Mouse (Mus musculus) CD4-positive, CD25-positive, alpha-beta regulatory T cell, adult 4 months (primary cell): ENCODE measurements around the gene Btg4. TPM values are rescaled to one million over a fixed set of nuclear protein-coding genes. Genes with fewer than 3 reads are reported as not detected.

Experiments used
- ATAC-seq: one replicate; pipeline ENCODE4 v1.8.0; 2017
- polyA plus RNA-seq, 2 experiments: library from polyadenylated mRNA; unstranded; fragments of 100-300 nt; shearing (Covaris generic); gene quantifications; one replicate each; pipeline ENCODE4 v1.2.1; 2017

The Btg4 gene
- polyA plus RNA-seq, 2 experiments from 2014 or later, result not detected

GRCm38 (mm10) chr9:51167954-51168353 is 107.3 kb downstream of the Btg4 start:
- ATAC-seq, result no peak

- no peak for ATAC-seq
These were observed 108.0 kb downstream of the Btg4 start for GRCm38 (mm10) chr9:51168698-51169097.

- ATAC-seq, result no peak
These were observed 108.4 kb downstream of the Btg4 start for GRCm38 (mm10) chr9:51169133-51169532.

Other genes with a start within 250 kb of the Btg4 start
- 10 to 100 TPM; 58.6 to 79.7 TPM for gene Ppp2r1b, start 215.6 kb upstream of the Btg4 start, polyA plus RNA-seq
- 10 to 100 TPM; 18.9 to 22.2 TPM for gene Sik2, start 51.8 kb upstream of the Btg4 start, polyA plus RNA-seq
- not detected for gene Layn, start 16.2 kb downstream of the Btg4 start, polyA plus RNA-seq
- gene 4833427G06Rik, start 41.2 kb downstream of the Btg4 start, polyA plus RNA-seq, result not detected
- under 1 TPM in 1 of 2 experiments, not detected in 1; 0.13 TPM for gene Gm32742, start 104.6 kb downstream of the Btg4 start, polyA plus RNA-seq
- 1 to 10 TPM; 2.1 to 9.5 TPM for gene Pou2af1, start 152.8 kb downstream of the Btg4 start, polyA plus RNA-seq
- gene Colca2, start 217.7 kb downstream of the Btg4 start, polyA plus RNA-seq, result under 1 TPM in 1 of 2 experiments, not detected in 1; 0.26 TPM